Mouse (Mus musculus): ENCODE data around the gene Erf.

The Erf gene

GRCm38 (mm10) chr7:25238829-25239623, 11.5 kb downstream of the Erf start:
- DNase-seq (ENCODE audit: extremely low read depth, low read depth): peak; percentile 92

GRCm38 (mm10) chr7:25238015-25238706, 12.4 kb downstream of the Erf start:
- DNase-seq (ENCODE audit: extremely low read depth, low read depth): peak; percentile 99

- peak; percentile 87 for DNase-seq (ENCODE audit: extremely low read depth, low read depth)
Observed at GRCm38 (mm10) chr7:25237249-25238014, 13.1 kb downstream of the Erf start, which contains the start of gene Gsk3a. Gene Gsk3a, minus strand, starts transcription at chr7:25237851.

GRCm38 (mm10) chr7:25235526-25235925, 15.0 kb downstream of the Erf start:
- DNase-seq (ENCODE audit: extremely low read depth, low read depth): no peak

- DNase-seq (ENCODE audit: extremely low read depth, low read depth): no peak
Observed at GRCm38 (mm10) chr7:25233061-25233460, 17.5 kb downstream of the Erf start.

- no peak for DNase-seq (ENCODE audit: extremely low read depth, low read depth)
Observed at GRCm38 (mm10) chr7:25232101-25232648, 18.4 kb downstream of the Erf start.

- DNase-seq (ENCODE audit: extremely low read depth, low read depth): no peak
Observed at GRCm38 (mm10) chr7:25230690-25231285, 19.8 kb downstream of the Erf start.

GRCm38 (mm10) chr7:25227523-25228300, 22.8 kb downstream of the Erf start:
- DNase-seq (ENCODE audit: extremely low read depth, low read depth): no peak

GRCm38 (mm10) chr7:25222275-25222967, 28.1 kb downstream of the Erf start:
- no peak for DNase-seq (ENCODE audit: extremely low read depth, low read depth)

GRCm38 (mm10) chr7:25221102-25221883, 29.3 kb downstream of the Erf start, which contains the start of gene Zfp526:
Gene Zfp526, plus strand, starts transcription at chr7:25221425.
- peak; percentile 93 for DNase-seq (ENCODE audit: extremely low read depth, low read depth)

- DNase-seq (ENCODE audit: extremely low read depth, low read depth): peak; percentile 41
Observed at GRCm38 (mm10) chr7:25220457-25221101, 30.0 kb downstream of the Erf start, which contains the start of gene Dedd2. Gene Dedd2, minus strand, starts transcription at chr7:25220615.

- peak; percentile 84 for DNase-seq (ENCODE audit: extremely low read depth, low read depth)
Observed at GRCm38 (mm10) chr7:25219756-25220456, 30.7 kb downstream of the Erf start.

- DNase-seq (ENCODE audit: extremely low read depth, low read depth): no peak
Observed at GRCm38 (mm10) chr7:25219416-25219750, 31.2 kb downstream of the Erf start.

- DNase-seq (ENCODE audit: extremely low read depth, low read depth): peak; percentile 52
Observed at GRCm38 (mm10) chr7:25218705-25219415, 31.7 kb downstream of the Erf start.

- DNase-seq (ENCODE audit: extremely low read depth, low read depth): no peak
Observed at GRCm38 (mm10) chr7:25217653-25218395, 32.7 kb downstream of the Erf start.

GRCm38 (mm10) chr7:25214172-25214571, 36.4 kb downstream of the Erf start:
- no peak for DNase-seq (ENCODE audit: extremely low read depth, low read depth)
